Mouse (Mus musculus) midbrain, embryonic 14.5 days (tissue): ENCODE data around the gene 2010111I01Rik. TPM values are rescaled to one million over a fixed set of nuclear protein-coding genes. Genes with fewer than 3 reads are reported as not detected.

ENCODE experiments used
- ATAC-seq: fragments of 200-750 bp; cut with Nextera tagmentation; 2 replicates; pipeline ENCODE4 v1.8.0; 2017; ENCODE audit warnings: moderate number of reproducible peaks, moderate library complexity; ENCODE audit not compliant: low FRiP score, low TSS enrichment
- DNase-seq: peaks from one replicate; pipeline ENCODE4 v3.0.0-alpha.2; 2015
- H3K27ac ChIP-seq: fragments of 300-500 bp; sonication (generic); replicated peaks from 2 replicates; pipeline ENCODE4 v1.5.1; 2014; ENCODE audit warnings: mild to moderate bottlenecking, low read depth, low read length, moderate library complexity
- H3K27me3 ChIP-seq: fragments of 300-500 bp; sonication (generic); 2 replicates; pipeline ENCODE4 v1.6.1; 2014; ENCODE audit warnings: low read length, control low read depth, mixed read lengths; ENCODE audit not compliant: control insufficient read depth, insufficient read depth
- H3K36me3 ChIP-seq: fragments of 300-500 bp; sonication (generic); 2 replicates; pipeline ENCODE4 v1.6.1; 2014; ENCODE audit warnings: low read length, control low read depth; ENCODE audit not compliant: control insufficient read depth, insufficient read depth
- H3K4me1 ChIP-seq: fragments of 300-500 bp; sonication (generic); 2 replicates; pipeline ENCODE4 v1.6.1; 2014; ENCODE audit warnings: mild to moderate bottlenecking, antibody characterized with exemption, low read length, control low read depth; ENCODE audit not compliant: control insufficient read depth, insufficient read depth
- H3K4me2 ChIP-seq: fragments of 300-500 bp; sonication (generic); 2 replicates; pipeline ENCODE4 v1.6.1; 2014; ENCODE audit warnings: mild to moderate bottlenecking, low read length, moderate library complexity
- H3K4me3 ChIP-seq: fragments of 300-500 bp; sonication (generic); replicated peaks from 2 replicates; pipeline ENCODE4 v1.5.1; 2014; ENCODE audit warnings: low read depth, low read length
- H3K9ac ChIP-seq: fragments of 300-500 bp; sonication (generic); replicated peaks from 2 replicates; pipeline ENCODE4 v1.6.1; 2014; ENCODE audit warnings: mild to moderate bottlenecking, low read length, moderate library complexity
- H3K9me3 ChIP-seq: fragments of 300-500 bp; sonication (generic); 2 replicates; pipeline ENCODE4 v1.6.1; 2016; ENCODE audit warnings: low read length, control low read depth, mixed read lengths; ENCODE audit not compliant: control insufficient read depth
- WGBS: fragments of 180-500 bp; shearing (Covaris S2); extraction: QIAGEN DNeasy Blood & Tissue Kit; methylation state at CpG from one replicate; pipeline ENCODE4 v1.1.7; 2014; 5-methylcytosine and 5-hydroxymethylcytosine counted together
- polyA plus RNA-seq: library from polyadenylated mRNA; unstranded; fragments of >200 nt; fragmentation: Nextera tagmentation; extraction: Ambion mirVana; gene quantifications from 2 replicates; pipeline ENCODE4 v1.2.1, GENCODE M21; 2014

Gene 2010111I01Rik
- polyA plus RNA-seq, 1 experiment from 2014 or later: 32.0 TPM

DNA sequence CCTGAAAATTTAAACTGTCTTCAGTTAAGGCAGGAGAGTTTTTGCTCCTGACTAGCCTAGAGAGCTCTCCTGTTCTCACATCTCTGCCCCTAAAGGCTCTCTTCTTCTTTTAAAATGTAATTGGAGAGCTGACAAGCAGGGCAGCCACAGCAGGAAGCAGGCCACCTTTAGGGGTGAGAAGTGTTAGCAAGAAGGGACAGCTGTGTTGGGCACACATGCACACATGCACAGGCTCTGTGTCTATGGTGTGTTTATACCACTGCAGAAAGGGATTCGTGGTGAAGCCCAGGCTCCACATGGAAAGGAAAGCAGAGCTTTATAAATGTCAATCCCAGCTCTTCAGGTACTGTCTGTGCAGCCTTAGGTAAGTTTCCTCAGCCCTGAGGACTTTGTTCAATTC lies 241.7 kb downstream of the 2010111I01Rik start:
- Histone ChIP-seq H3K4me3 (no peak overlapping the region), H3K4me2 (no peak overlapping the region), H3K9me3 (no peaks in the 10 kb centered on the region), H3K9ac (no peak overlapping the region), H3K4me1 (peaks cover 10% of the 10 kb centered on the region; the same call in 1 of the 2 replicates), H3K27me3 (no peaks in the 10 kb centered on the region), H3K27ac (no peak overlapping the region), H3K36me3 (no peaks in the 10 kb centered on the region)
- no peak for DNase-seq
- ATAC-seq: no peak
- WGBS: 89% methylated on average over 1 of the region's 1 CpGs

DNA sequence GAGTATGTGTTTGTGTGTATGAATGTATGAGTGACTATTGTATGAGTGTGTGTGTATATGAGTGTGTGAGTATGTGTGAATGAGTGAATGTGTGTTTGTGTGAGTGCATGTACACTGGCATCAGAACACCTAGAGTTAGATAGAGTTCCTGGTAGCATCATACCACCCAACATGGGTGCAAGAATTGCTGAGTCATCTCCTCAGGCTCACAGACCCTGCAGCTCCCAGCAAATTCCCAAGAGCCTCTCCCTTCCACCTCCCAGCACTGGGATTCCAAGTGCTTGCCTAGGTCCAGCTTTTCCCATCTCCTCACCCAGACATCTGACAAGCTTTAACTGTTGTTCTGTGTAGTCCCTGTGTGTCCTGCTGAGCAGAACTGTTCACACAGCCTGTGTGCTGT lies 251.8 kb downstream of the 2010111I01Rik start:
- no peak for ATAC-seq
- no peak overlapping the region for H3K4me2 ChIP-seq
- no peak overlapping the region for H3K27ac ChIP-seq
- H3K9me3 ChIP-seq: no peaks in the 10 kb centered on the region; the same call in 1 of the 2 replicates
- no peak overlapping the region for H3K4me3 ChIP-seq
- no peaks in the 10 kb centered on the region for H3K27me3 ChIP-seq
- H3K36me3 ChIP-seq: no peaks in the 10 kb centered on the region
- no peak overlapping the region for H3K9ac ChIP-seq
- H3K4me1 ChIP-seq: no peaks in the 10 kb centered on the region
- DNase-seq: no peak

DNA sequence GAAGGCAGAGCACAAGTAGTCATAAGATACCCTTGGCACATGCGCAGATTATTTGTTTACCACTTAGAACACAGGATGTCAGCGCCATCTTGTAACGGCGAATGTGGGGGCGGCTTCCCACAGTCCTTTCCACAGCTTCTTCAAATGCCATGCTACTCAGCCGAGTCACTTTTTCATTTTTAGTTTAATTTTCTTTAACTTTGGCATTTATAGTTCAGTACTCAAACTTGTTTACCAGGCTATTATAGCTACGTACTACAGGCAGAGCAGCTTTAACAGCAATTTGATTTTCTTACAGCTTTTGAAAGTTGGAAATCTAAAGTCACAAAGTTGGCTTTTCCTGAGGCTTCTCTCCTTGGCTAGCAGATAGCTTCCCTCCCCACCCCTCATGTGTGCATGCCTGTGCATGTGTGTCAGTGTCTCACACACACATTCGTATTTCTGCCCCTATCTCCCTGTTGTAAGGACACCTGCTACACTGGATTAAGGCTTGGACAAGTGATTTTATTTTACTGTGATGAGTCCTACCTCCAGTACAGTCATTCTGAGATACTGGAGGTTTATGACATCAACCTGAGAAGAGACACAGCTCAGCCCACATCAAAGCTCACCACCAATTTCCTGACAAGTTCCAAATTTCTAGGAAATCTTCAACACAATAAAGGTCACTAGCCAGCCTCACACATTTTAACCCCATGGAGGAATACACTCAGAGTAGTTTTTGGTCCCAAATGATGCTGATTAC lies 258.5 kb downstream of the 2010111I01Rik start:
- no peaks in the 10 kb centered on the region for H3K36me3 ChIP-seq
- H3K4me2 ChIP-seq: no peak overlapping the region
- ATAC-seq: no peak
- H3K9me3 ChIP-seq: no peaks in the 10 kb centered on the region
- H3K27ac ChIP-seq: no peak overlapping the region
- no peak for DNase-seq
- WGBS: 98% methylated on average over 7 of the region's 8 CpGs
- no peaks in the 10 kb centered on the region for H3K4me1 ChIP-seq
- no peak overlapping the region for H3K9ac ChIP-seq
- no peaks in the 10 kb centered on the region for H3K27me3 ChIP-seq
- H3K4me3 ChIP-seq: no peak overlapping the region

DNA sequence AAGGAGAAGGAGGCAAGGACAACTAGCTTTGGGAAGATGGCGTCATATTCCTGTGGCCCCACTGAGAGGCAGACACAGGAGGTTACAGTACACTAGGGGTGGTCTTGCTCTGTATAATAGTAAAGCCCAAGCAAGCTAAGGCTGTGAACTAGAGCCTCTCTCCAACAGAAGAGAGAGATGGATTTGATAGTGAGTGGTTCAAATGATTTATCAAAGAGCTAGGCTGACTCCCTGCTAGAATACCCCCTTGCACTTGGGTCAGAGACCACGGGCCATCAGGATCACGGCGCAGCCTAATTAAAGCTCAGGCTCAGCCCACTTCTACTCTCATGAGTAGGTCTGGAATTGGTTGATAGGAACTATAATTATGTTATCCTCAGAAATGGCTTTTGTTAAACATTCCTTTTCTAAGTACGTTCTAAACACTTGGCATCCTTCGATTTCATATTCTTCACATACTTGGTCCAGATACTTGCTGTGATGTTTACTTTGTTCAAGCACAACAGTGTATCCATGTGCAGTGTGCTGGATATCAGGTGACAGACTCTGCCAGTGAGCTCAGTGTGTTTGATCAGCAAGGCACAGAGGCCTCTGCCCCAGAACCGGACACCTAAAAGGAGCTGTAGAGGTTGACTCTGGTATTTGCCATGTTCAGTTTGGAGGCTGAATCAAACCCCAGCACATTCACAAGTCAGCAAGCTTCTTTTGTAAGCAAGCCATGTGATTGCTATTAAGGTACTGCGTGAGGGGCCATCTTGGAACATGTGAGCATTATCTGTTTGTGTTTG lies 261.3 kb downstream of the 2010111I01Rik start:
- Histone ChIP-seq H3K4me1 (no peaks in the 10 kb centered on the region), H3K9me3 (no peaks in the 10 kb centered on the region), H3K36me3 (no peaks in the 10 kb centered on the region), H3K4me2 (no peak overlapping the region), H3K9ac (no peak overlapping the region), H3K27me3 (no peaks in the 10 kb centered on the region), H3K27ac (no peak overlapping the region), H3K4me3 (no peak overlapping the region)
- no peak for DNase-seq
- ATAC-seq: no peak
- WGBS: 88% methylated on average over 8 of the region's 8 CpGs

DNA sequence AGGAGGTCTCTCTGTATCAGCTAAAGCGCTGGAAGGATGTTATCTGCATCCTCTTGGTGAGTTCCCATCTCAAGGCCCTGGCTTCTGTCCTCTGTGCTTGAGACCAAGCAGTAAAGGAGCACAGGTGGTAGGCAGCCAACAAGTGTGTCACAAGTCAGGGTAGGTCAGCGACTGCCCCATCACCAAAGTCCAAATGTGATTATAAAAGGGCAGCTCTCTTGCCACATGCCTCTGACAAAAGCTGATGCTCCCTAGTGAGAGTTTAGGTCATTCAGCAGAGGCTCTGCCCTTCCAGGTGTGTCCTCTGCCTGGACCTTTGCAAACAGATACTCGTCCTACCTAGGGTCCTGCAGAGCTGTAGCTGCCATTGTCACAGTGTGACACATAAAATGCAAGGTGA lies 263.1 kb downstream of the 2010111I01Rik start:
- Histone ChIP-seq H3K9me3 (no peaks in the 10 kb centered on the region), H3K4me2 (no peak overlapping the region), H3K4me3 (no peak overlapping the region), H3K36me3 (no peaks in the 10 kb centered on the region), H3K9ac (no peak overlapping the region), H3K27ac (no peak overlapping the region), H3K4me1 (peaks cover 3% of the 10 kb centered on the region; the same call in 1 of the 2 replicates), H3K27me3 (no peaks in the 10 kb centered on the region)
- 82% methylated on average over 3 of the region's 3 CpGs for WGBS
- DNase-seq: no peak
- no peak for ATAC-seq

DNA sequence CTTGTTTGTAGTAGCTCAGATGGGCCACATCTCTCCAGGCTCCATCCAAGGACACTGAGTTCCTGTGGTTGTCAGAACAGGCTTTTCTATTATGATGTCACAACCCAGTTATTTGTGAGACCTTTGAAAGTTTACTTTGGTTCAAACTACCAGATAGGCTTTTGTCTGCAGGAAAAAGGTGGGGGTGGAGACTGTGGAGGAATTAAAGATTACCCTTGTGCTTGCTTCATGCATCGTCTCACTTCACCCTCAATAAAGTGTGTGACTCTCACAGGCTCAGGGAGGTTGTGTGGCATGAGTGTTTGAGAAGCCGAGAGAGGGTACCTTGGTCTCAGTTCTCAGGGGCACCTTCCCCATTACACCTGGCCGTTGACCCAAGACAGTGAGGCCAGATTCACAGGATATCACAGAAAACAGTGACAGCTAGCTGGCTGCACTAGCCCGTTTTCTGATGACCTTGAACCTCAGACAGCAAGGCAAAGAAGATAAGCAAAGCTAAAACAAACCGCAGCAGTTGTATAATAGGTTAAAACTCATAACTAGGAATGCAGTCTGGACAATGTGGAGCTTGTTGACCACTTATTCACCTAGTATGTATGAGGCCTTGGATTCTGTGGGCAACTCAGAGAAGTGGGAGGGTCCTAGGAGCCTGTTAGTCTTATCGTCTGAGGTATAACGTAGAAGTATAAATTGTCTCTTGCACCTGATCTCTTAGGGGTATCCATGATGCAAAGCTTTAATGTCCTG lies 266.4 kb downstream of the 2010111I01Rik start:
- Histone ChIP-seq H3K4me3 (no peak overlapping the region), H3K9me3 (no peaks in the 10 kb centered on the region), H3K27me3 (no peaks in the 10 kb centered on the region), H3K4me1 (peaks cover 3% of the 10 kb centered on the region; the same call in 1 of the 2 replicates), H3K9ac (no peak overlapping the region), H3K36me3 (no peaks in the 10 kb centered on the region), H3K4me2 (no peak overlapping the region), H3K27ac (no peak overlapping the region)
- WGBS: 64% methylated on average over 7 of the region's 7 CpGs
- ATAC-seq: no peak
- no peak for DNase-seq

DNA sequence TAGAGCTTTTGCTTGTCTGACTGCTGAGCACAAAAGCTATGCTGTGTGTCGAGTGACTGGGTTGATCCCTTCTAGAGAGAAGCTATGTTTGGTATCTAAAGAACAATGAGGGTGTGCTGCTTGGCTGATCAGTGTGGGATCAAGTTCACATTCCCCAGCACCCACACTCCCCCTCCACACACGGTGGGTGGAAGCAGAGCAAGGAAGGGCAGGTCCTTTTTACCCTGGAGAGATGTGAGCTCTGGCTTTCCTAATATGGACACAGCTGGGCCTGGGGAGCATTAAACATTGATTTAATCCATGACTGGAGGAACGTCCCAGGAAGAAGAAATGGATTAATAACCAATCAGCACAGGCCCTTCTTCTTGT lies 267.0 kb downstream of the 2010111I01Rik start:
- DNase-seq (no peak), ATAC-seq (no peak)
- Histone ChIP-seq H3K4me3 (no peak overlapping the region), H3K9ac (no peak overlapping the region), H3K27me3 (no peaks in the 10 kb centered on the region), H3K4me1 (peaks cover 3% of the 10 kb centered on the region; the same call in 1 of the 2 replicates), H3K9me3 (no peaks in the 10 kb centered on the region), H3K27ac (no peak overlapping the region), H3K36me3 (no peaks in the 10 kb centered on the region), H3K4me2 (no peak overlapping the region)
- WGBS: 6% methylated on average over 3 of the region's 3 CpGs

DNA sequence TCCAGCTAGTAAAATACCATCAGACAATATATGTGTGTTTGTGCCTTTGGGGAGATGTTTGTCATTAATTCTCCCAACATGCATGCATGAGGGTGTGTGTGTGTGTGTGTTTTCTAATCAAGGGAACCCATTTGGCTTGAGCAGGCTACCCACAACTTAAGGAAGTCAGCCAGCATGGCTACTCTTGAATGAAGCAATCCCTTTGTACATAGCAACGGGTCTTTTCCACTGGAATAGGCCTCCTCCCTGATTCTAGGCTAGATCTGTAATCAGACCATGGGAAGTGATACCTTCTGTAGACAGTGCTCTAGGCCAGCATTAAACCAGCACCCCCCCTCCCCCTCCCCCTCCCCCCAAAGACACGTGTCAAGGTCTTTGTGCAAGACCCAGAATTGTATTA lies 267.9 kb downstream of the 2010111I01Rik start:
- H3K4me3 ChIP-seq: no peak overlapping the region
- no peak overlapping the region for H3K27ac ChIP-seq
- no peak overlapping the region for H3K4me2 ChIP-seq
- no peaks in the 10 kb centered on the region for H3K27me3 ChIP-seq
- peaks cover 3% of the 10 kb centered on the region; the same call in 1 of the 2 replicates for H3K4me1 ChIP-seq
- H3K9me3 ChIP-seq: no peaks in the 10 kb centered on the region
- no peak for ATAC-seq
- 63% methylated on average over 2 of the region's 2 CpGs for WGBS
- no peaks in the 10 kb centered on the region for H3K36me3 ChIP-seq
- DNase-seq: no peak
- H3K9ac ChIP-seq: no peak overlapping the region
